Mouse (Mus musculus): ENCODE results near the gene Sema5b.

GRCm38 (mm10) chr16:35633058-35633457 lies 92.1 kb downstream of the Sema5b start:
- TF ChIP-seq CTCF (IDR thresholded peaks at IDR 0.05; ENCODE audit: low read depth) (no peak), EP300 (optimal IDR thresholded peaks at IDR 0.05) (no peak)
